Mouse (Mus musculus) myocyte (in vitro differentiated cells): ENCODE measurements around the gene Postn.

Experiments used
- MAX ChIP-seq: IDR thresholded peaks from one replicate; pipeline ENCODE4 v1.6.1; 2011; ENCODE audit warnings: low read depth, mild to moderate bottlenecking, control low read depth
- POLR2A ChIP-seq: IDR thresholded peaks from one replicate; pipeline ENCODE4 v1.6.1; 2011; ENCODE audit warnings: low read depth, mild to moderate bottlenecking, control low read depth, moderate library complexity; ENCODE audit not compliant: insufficient read length
- POLR2AphosphoS2 ChIP-seq: IDR thresholded peaks from one replicate; pipeline ENCODE4 v1.6.1; 2011; ENCODE audit warnings: low read depth, control low read depth; ENCODE audit not compliant: insufficient read length

- TF ChIP-seq POLR2AphosphoS2 (no peak), POLR2A (no peak), MAX (no peak)
Observed at GRCm38 (mm10) chr3:54436373-54436964, 75.6 kb downstream of the Postn start.
